14 mouse cellular contexts compared by ENCODE assay signal in genomic region chr2:160619300-160619699, GRCm38 (mm10). TPM values are rescaled to one million over a fixed set of nuclear protein-coding genes. Genes with fewer than 3 reads are reported as not detected.
DNase-seq lines count a peak whose midpoint lies in the region; ATAC-seq and TF ChIP-seq lines count a peak whose summit lies in the region.
"Had no signal": no experiment of that assay in that cellular context is flagged by ENCODE, and none has a peak within 500 bp of the region (broad histone marks: within the 10 kb centered on the region; RNA-seq: fewer than 3 reads in every experiment).

No protein-coding gene starts in this region.

- H3K4me2 ChIP-seq in heart, embryonic 14.5 days (ENCODE audit: low read length), result peak overlapping the region; percentile 38
- no peak overlapping the region for H3K4me2 ChIP-seq in heart, embryonic 15.5 days
- H3K4me2 ChIP-seq in liver, embryonic 14.5 days (ENCODE audit: low read depth), result peak overlapping the region; percentile 70
- no peak overlapping the region for H3K4me2 ChIP-seq in midbrain, embryonic 15.5 days
- H3K4me2 ChIP-seq: embryonic facial prominence, embryonic 12.5 days; midbrain, embryonic 13.5 days; neural tube, embryonic 15.5 days had no signal

- H3K9me3 ChIP-seq in heart, embryonic 14.5 days (ENCODE audit: control insufficient read depth, low read length), result no peaks in the 10 kb centered on the region
- no peaks in the 10 kb centered on the region for H3K9me3 ChIP-seq in heart, embryonic 15.5 days (replicated peaks)
- H3K9me3 ChIP-seq in liver, embryonic 14.5 days (ENCODE audit: control insufficient read depth, low read length), result no peaks in the 10 kb centered on the region
- H3K9me3 ChIP-seq in midbrain, embryonic 15.5 days, result no peaks in the 10 kb centered on the region
- H3K9me3 ChIP-seq: embryonic facial prominence, embryonic 12.5 days; midbrain, embryonic 13.5 days; neural tube, embryonic 15.5 days had no signal

- no peak overlapping the region for H3K4me3 ChIP-seq in heart, embryonic 14.5 days (ENCODE audit: control insufficient read depth in 1 of 2, insufficient read depth in 1 of 2, low read depth in 1 of 2, low read length in 2 of 2)
- peak overlapping the region; percentile 53 for H3K4me3 ChIP-seq in bone marrow macrophage, adult 2 months (ENCODE audit: insufficient read depth, low read length)
- H3K4me3 ChIP-seq in heart, embryonic 15.5 days, result no peak overlapping the region
- H3K4me3 ChIP-seq in liver, embryonic 14.5 days (ENCODE audit: insufficient read depth in 1 of 2, low read depth in 2 of 2, low read length in 2 of 2), result peak overlapping the region; percentile 41 to 52
- no peak overlapping the region for H3K4me3 ChIP-seq in midbrain, embryonic 15.5 days
- H3K4me3 ChIP-seq: embryonic facial prominence, embryonic 12.5 days; layer of hippocampus, adult 2 months; midbrain, embryonic 13.5 days; neural tube, embryonic 15.5 days had no signal

- no peak for ATAC-seq in heart, embryonic 14.5 days (ENCODE audit: insufficient number of reproducible peaks, insufficient read depth, low FRiP score, low read depth)
- ATAC-seq in heart, embryonic 15.5 days (replicated peaks; ENCODE audit: insufficient number of reproducible peaks, insufficient read depth, low FRiP score, low read depth), result no peak
- ATAC-seq in liver, embryonic 14.5 days (ENCODE audit: insufficient read depth), result peak; percentile 97
- no peak for ATAC-seq in midbrain, embryonic 15.5 days (replicated peaks)
- ATAC-seq: midbrain, embryonic 13.5 days had no signal

- peak overlapping the region in 1 of 2 experiments; percentile 87; a peak in 1 of 4 replicates for H3K27ac ChIP-seq in heart, embryonic 14.5 days (replicated peaks in 1 of 2; ENCODE audit: control insufficient read depth in 1 of 2, insufficient read depth in 1 of 2, low read depth in 2 of 2, low read length in 2 of 2)
- peak overlapping the region; percentile 94 for H3K27ac ChIP-seq in bone marrow macrophage, adult 2 months (ENCODE audit: insufficient read depth, low read depth, low read length)
- H3K27ac ChIP-seq in heart, embryonic 15.5 days, result peak overlapping the region; percentile 83
- peak overlapping the region; percentile 92 for H3K27ac ChIP-seq in liver, embryonic 14.5 days
- H3K27ac ChIP-seq in midbrain, embryonic 15.5 days, result no peak overlapping the region
- H3K27ac ChIP-seq: embryonic facial prominence, embryonic 12.5 days; layer of hippocampus, adult 2 months; midbrain, embryonic 13.5 days; neural tube, embryonic 15.5 days had no signal

- no peaks in the 10 kb centered on the region for H3K36me3 ChIP-seq in heart, embryonic 14.5 days (ENCODE audit: control insufficient read depth, insufficient read depth, low read length)
- H3K36me3 ChIP-seq in heart, embryonic 15.5 days, result no peaks in the 10 kb centered on the region
- H3K36me3 ChIP-seq in liver, embryonic 14.5 days (replicated peaks; ENCODE audit: control insufficient read depth, insufficient read depth, low read depth), result no peaks in the 10 kb centered on the region
- H3K36me3 ChIP-seq in midbrain, embryonic 15.5 days (replicated peaks), result no peaks in the 10 kb centered on the region
- H3K36me3 ChIP-seq: embryonic facial prominence, embryonic 12.5 days; midbrain, embryonic 13.5 days; neural tube, embryonic 15.5 days had no signal

- no peaks in the 10 kb centered on the region for H3K27me3 ChIP-seq in heart, embryonic 14.5 days (ENCODE audit: control insufficient read depth, insufficient read depth, low read length)
- no peaks in the 10 kb centered on the region for H3K27me3 ChIP-seq in heart, embryonic 15.5 days
- H3K27me3 ChIP-seq in liver, embryonic 14.5 days (ENCODE audit: control insufficient read depth, insufficient read depth, low read length), result no peaks in the 10 kb centered on the region; the same call in 1 of the 2 replicates
- H3K27me3 ChIP-seq in midbrain, embryonic 15.5 days (replicated peaks), result no peaks in the 10 kb centered on the region
- H3K27me3 ChIP-seq: CH12.LX; embryonic facial prominence, embryonic 12.5 days; midbrain, embryonic 13.5 days; neural tube, embryonic 15.5 days had no signal

- no peak for TF ChIP-seq CTCF in bone marrow macrophage, adult 2 months (IDR thresholded peaks at IDR 0.05; ENCODE audit: low read depth, low read length)
- TF ChIP-seq CTCF in liver, embryonic 14.5 days (IDR thresholded peaks at IDR 0.05; ENCODE audit: low read depth), result no peak

- no peak for TF ChIP-seq POLR2A in bone marrow macrophage, adult 2 months (IDR thresholded peaks at IDR 0.05; ENCODE audit: borderline replicate concordance, low read depth, low read length)

- 65% methylated on average over 5 of the region's 5 CpGs for WGBS in heart, embryonic 14.5 days
- WGBS in heart, embryonic 15.5 days, result 58% methylated on average over 5 of the region's 5 CpGs
- WGBS in liver, embryonic 14.5 days (ENCODE audit: insufficient replicate concordance), result 24% methylated on average over 5 of the region's 5 CpGs
- WGBS in midbrain, embryonic 15.5 days, result 89% methylated on average over 5 of the region's 5 CpGs

- H3K9ac ChIP-seq in heart, embryonic 14.5 days (ENCODE audit: low read length), result 0 out of 2 replicates have a peak overlapping the region, but pooled peaks have one; percentile 27
- H3K9ac ChIP-seq in heart, embryonic 15.5 days, result no peak overlapping the region
- H3K9ac ChIP-seq in liver, embryonic 14.5 days (replicated peaks), result peak overlapping the region; percentile 70
- no peak overlapping the region for H3K9ac ChIP-seq in midbrain, embryonic 15.5 days
- H3K9ac ChIP-seq: embryonic facial prominence, embryonic 12.5 days; midbrain, embryonic 13.5 days; neural tube, embryonic 15.5 days had no signal

- DNase-seq in heart, adult 18-20 months, result no peak
- peak; percentile 73 to 78 (median 78) for DNase-seq in liver, embryonic 14.5 days (ENCODE audit: low read depth in 3 of 3, low spot score in 3 of 3)
- no peak for DNase-seq in cerebellum, postnatal 4 days (ENCODE audit: low spot score in 2 of 2)
- DNase-seq in retina, embryonic 14.5 days (ENCODE audit: low spot score), result no peak
- DNase-seq: thymus, adult 2 months had no signal

- TF ChIP-seq EP300 in liver, embryonic 14.5 days (IDR thresholded peaks at IDR 0.05; ENCODE audit: low read depth), result peak; percentile 99

- peaks cover 18 to 25% of the 10 kb centered on the region in 2 experiments for H3K4me1 ChIP-seq in heart, embryonic 14.5 days (ENCODE audit: control insufficient read depth in 2 of 2, insufficient read depth in 2 of 2, low read length in 2 of 2)
- peaks cover 37% of the 10 kb centered on the region for H3K4me1 ChIP-seq in bone marrow macrophage, adult 2 months (ENCODE audit: control insufficient read depth, insufficient read depth, low read length)
- H3K4me1 ChIP-seq in heart, embryonic 15.5 days (replicated peaks), result peaks cover 32% of the 10 kb centered on the region
- H3K4me1 ChIP-seq in liver, embryonic 14.5 days (replicated peaks; ENCODE audit: control insufficient read depth in 2 of 2, insufficient read depth in 2 of 2, low read length in 1 of 2), result peaks cover 33 to 42% of the 10 kb centered on the region in 2 experiments
- no peaks in the 10 kb centered on the region; the same call in 1 of the 2 replicates for H3K4me1 ChIP-seq in midbrain, embryonic 15.5 days
- H3K4me1 ChIP-seq: midbrain, embryonic 13.5 days had no signal

RNA-seq across cellular contexts. Expression of gene Top1, which starts 26.4 kb away (rescaled TPM):
- polyA plus RNA-seq in heart, embryonic 14.5 days (2014; fragmentation: Nextera tagmentation; extraction: Ambion mirVana), result 48.6 and 49.7 TPM in 2 replicates
- total RNA-seq in heart, adult 18-20 months (2021), result 10 to 100 TPM; 39.9 to 42.8 TPM
- polyA plus RNA-seq in bone marrow macrophage, adult 2 months (2012; ENCODE audit: insufficient read depth, insufficient read length, missing spikeins), result 42.9 and 43.3 TPM in 2 replicates
- polyA plus RNA-seq in heart, embryonic 15.5 days (2015; fragmentation: Nextera tagmentation; extraction: Ambion mirVana), result 42.8 and 48.1 TPM in 2 replicates
- 17.9 and 33.6 TPM in 2 replicates for polyA plus RNA-seq in liver, embryonic 14.5 days (2012; rRNA removed)
- polyA plus RNA-seq in liver, embryonic 14.5 days (2014; fragmentation: Nextera tagmentation; extraction: Ambion mirVana), result 51.2 and 58.0 TPM in 2 replicates
- 75.2 and 81.1 TPM in 2 replicates for polyA plus RNA-seq in midbrain, embryonic 15.5 days (2015; fragmentation: Nextera tagmentation; extraction: Ambion mirVana)

Comparison
In these comparisons a context has a peak if more than half of its experiments do, and no peak if none do; other contexts are left out.
1. H3K4me2 ChIP-seq: peak in heart, embryonic 14.5 days (single experiment) and liver, embryonic 14.5 days (single experiment); none in heart, embryonic 15.5 days (single experiment) and midbrain, embryonic 15.5 days (single experiment).
2. H3K9ac ChIP-seq: peak in heart, embryonic 14.5 days (single experiment) and liver, embryonic 14.5 days (single experiment); none in heart, embryonic 15.5 days (single experiment) and midbrain, embryonic 15.5 days (single experiment).
3. H3K4me3 ChIP-seq: peak in bone marrow macrophage, adult 2 months (single experiment) and liver, embryonic 14.5 days (2 of 2); none in heart, embryonic 14.5 days (0 of 2), heart, embryonic 15.5 days (single experiment) and midbrain, embryonic 15.5 days (single experiment).
4. DNase-seq: peak in liver, embryonic 14.5 days (3 of 3); none in heart, adult 18-20 months (0 of 2), cerebellum, postnatal 4 days (0 of 2) and retina, embryonic 14.5 days (single experiment).